Mouse (Mus musculus): Measurements from ENCODE around the gene Grk4. TPM values are rescaled to one million over a fixed set of nuclear protein-coding genes. Genes with fewer than 3 reads are reported as not detected.

Gene Grk4
- 1.1 and 1.7 TPM in 2 replicates for polyA plus RNA-seq (2016; fragmentation: Nextera tagmentation; extraction: Ambion mirVana)

GRCm38 (mm10) chr5:34659686-34660590, at the start of gene Grk4, which contains the start of gene Nop14:
Gene Grk4 (plus strand): TSS chr5:34660379.
Gene Nop14 (minus strand): TSS chr5:34660148.
- Histone ChIP-seq H3K27me3 (no peaks in the 10 kb centered on the region), H3K27ac (peak within 1 kb of the TSS; percentile 90), H3K9ac (peak within 1 kb of the TSS; percentile 60), H3K9me3 (no peaks in the 10 kb centered on the region), H3K4me1 (peaks cover 8% of the 10 kb centered on the region), H3K4me2 (peak within 1 kb of the TSS; percentile 70), H3K4me3 (replicated peaks) (peak within 1 kb of the TSS; percentile 63), H3K36me3 (replicated peaks) (peaks cover 21% of the 10 kb centered on the region)
- under 1% methylated on average over 60 of the region's 60 CpGs for WGBS
- ATAC-seq (ENCODE audit: low FRiP score), result peak; percentile 100

GRCm38 (mm10) chr5:34632996-34633395, 27.2 kb upstream of the Grk4 start:
- Histone ChIP-seq H3K4me1 (peaks cover 22% of the 10 kb centered on the region), H3K27me3 (no peaks in the 10 kb centered on the region), H3K9me3 (no peaks in the 10 kb centered on the region), H3K4me3 (replicated peaks) (no peak overlapping the region), H3K9ac (no peak overlapping the region), H3K4me2 (no peak overlapping the region), H3K27ac (no peak overlapping the region), H3K36me3 (replicated peaks) (peaks cover 81% of the 10 kb centered on the region)
- WGBS, result 94% methylated on average over 2 of the region's 2 CpGs
- ATAC-seq (ENCODE audit: low FRiP score), result no peak

DNA sequence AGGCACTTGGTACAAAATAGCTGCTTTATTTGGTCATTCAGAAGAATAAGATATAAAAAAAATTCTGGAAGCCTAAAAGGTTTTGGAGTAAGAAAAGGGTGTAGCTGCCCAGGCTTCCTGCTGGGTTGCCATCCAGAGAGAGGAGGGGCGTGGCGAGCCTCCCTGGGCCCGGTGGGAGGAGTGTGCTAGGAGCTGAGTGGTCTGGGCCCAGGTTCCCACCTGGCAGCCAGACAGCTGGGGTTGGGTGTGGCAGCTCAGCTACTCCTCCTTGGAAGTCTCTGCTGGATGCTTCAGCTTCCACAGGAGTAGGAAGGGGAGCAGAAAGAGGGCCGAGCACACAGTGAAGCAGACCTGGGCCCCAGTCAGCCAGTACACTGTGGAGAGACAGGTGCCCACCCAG, 26.5 kb upstream of the Grk4 start:
- Histone ChIP-seq H3K9ac (no peak overlapping the region), H3K4me2 (no peak overlapping the region), H3K4me1 (peaks cover 22% of the 10 kb centered on the region), H3K4me3 (replicated peaks) (no peak overlapping the region), H3K27ac (no peak overlapping the region), H3K9me3 (no peaks in the 10 kb centered on the region), H3K27me3 (no peaks in the 10 kb centered on the region), H3K36me3 (replicated peaks) (peaks cover 81% of the 10 kb centered on the region)
- ATAC-seq (ENCODE audit: low FRiP score), result no peak
- 84% methylated on average over 4 of the region's 4 CpGs for WGBS

GRCm38 (mm10) chr5:34634746-34635400, 25.3 kb upstream of the Grk4 start:
- H3K4me2 ChIP-seq, result 0 out of 2 replicates have a peak overlapping the region, but pooled peaks have one; percentile 88
- H3K9me3 ChIP-seq, result no peaks in the 10 kb centered on the region
- peaks cover 22% of the 10 kb centered on the region for H3K4me1 ChIP-seq
- H3K36me3 ChIP-seq (replicated peaks), result peaks cover 82% of the 10 kb centered on the region
- H3K9ac ChIP-seq, result no peak overlapping the region; the same call in 1 of the 2 replicates
- no peak for ATAC-seq (ENCODE audit: low FRiP score)
- no peak overlapping the region for H3K4me3 ChIP-seq (replicated peaks)
- H3K27ac ChIP-seq, result no peak overlapping the region
- 92% methylated on average over 13 of the region's 13 CpGs for WGBS
- no peaks in the 10 kb centered on the region for H3K27me3 ChIP-seq

DNA sequence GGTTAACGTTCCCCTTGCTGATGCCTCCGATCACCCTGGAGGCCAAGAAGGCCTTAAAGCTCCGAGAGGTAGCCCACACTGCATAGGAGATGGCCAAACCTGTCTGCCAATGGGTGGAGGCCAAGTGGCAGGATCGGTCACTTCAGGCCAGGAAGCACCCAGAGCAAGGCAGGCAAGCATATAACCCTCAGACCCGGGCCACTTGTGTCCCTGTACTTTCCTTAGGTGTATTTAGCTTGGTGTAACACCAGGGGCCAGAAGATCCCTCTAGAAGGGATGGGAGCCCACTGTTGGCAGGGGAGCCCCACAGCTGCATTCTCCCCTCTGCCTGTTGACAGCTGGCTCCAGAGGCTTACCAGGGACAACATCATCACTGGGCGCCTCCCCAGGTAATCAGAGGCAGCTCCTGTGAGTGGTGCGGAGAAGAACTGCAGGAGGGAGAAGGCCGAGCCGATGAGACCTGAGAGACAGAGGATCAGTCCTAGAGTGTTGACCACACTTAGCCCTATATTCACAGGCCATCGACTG, 24.4 kb upstream of the Grk4 start:
- Histone ChIP-seq H3K4me2 (peak overlapping the region; percentile 88), H3K4me1 (peaks cover 22% of the 10 kb centered on the region), H3K27ac (no peak overlapping the region), H3K9ac (peak overlapping the region; percentile 33; the same call in 1 of the 2 replicates), H3K4me3 (replicated peaks) (peak overlapping the region; percentile 55), H3K9me3 (no peaks in the 10 kb centered on the region), H3K36me3 (replicated peaks) (peaks cover 82% of the 10 kb centered on the region), H3K27me3 (no peaks in the 10 kb centered on the region)
- WGBS, result 65% methylated on average over 9 of the region's 10 CpGs
- no peak for ATAC-seq (ENCODE audit: low FRiP score)

DNA sequence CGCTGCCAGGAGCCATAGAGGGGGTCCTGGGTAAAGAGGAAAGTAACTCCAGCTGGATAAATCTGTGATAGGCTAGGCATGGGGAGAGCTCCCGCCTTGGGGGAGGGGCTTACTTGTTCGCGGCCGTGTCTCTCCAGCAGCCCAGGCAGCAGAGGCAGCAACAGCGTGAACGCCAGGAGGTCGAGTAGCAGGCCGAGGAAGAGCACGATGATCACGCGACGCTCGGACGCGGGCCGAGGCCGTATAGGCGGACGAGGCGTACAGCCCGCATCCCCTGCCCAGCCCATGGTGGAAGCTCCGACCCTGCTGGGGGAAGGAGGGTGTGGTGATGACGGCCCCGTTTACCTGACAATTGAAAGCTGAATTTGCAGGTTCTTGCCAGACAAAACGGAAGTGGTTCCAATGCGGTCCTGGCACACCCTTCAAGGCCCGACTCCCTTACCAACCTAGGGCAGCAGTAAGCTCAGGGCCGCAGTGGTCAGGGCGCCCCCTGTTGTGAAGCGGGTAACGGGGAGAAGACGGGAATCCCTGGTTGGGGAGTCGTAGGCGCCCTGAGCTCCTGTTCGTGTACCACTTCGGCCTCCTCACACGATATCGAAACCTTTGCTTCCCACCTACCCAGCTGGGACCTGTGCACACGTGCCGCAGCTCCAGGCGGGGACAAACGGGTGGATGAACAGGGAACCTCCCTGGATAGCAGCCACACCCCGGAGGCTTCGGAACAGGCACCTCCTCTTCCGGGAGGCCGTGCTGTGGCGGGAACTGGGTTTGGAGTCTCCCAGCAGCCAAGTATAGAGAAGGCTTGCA, 23.5 kb upstream of the Grk4 start, which contains the start of gene Mfsd10:
Gene Mfsd10, minus strand, starts transcription at position 732 of the 807 bp plus-strand sequence.
- Histone ChIP-seq H3K9ac (peak within 1 kb of the TSS; percentile 66), H3K27me3 (no peaks in the 10 kb centered on the region), H3K4me1 (peaks cover 22% of the 10 kb centered on the region), H3K4me2 (peak within 1 kb of the TSS; percentile 88), H3K9me3 (no peaks in the 10 kb centered on the region), H3K27ac (peak within 1 kb of the TSS; percentile 72), H3K36me3 (replicated peaks) (peaks cover 82% of the 10 kb centered on the region), H3K4me3 (replicated peaks) (peak within 1 kb of the TSS; percentile 55)
- under 1% methylated on average over 48 of the region's 48 CpGs for WGBS
- peak; percentile 92 for ATAC-seq (ENCODE audit: low FRiP score)

- Histone ChIP-seq H3K27ac (peak overlapping the region; percentile 72; the same call in 1 of the 2 replicates), H3K9ac (no peak overlapping the region), H3K4me3 (replicated peaks) (no peak overlapping the region), H3K36me3 (replicated peaks) (peaks cover 77% of the 10 kb centered on the region), H3K4me2 (peak overlapping the region; percentile 88), H3K27me3 (no peaks in the 10 kb centered on the region), H3K4me1 (peaks cover 22% of the 10 kb centered on the region), H3K9me3 (no peaks in the 10 kb centered on the region)
- 87% methylated on average over 7 of the region's 7 CpGs for WGBS
- ATAC-seq (ENCODE audit: low FRiP score), result no peak
Measured at GRCm38 (mm10) chr5:34637591-34638156, 22.5 kb upstream of the Grk4 start.

GRCm38 (mm10) chr5:34641991-34642390, 18.2 kb upstream of the Grk4 start:
- H3K9me3 ChIP-seq, result no peaks in the 10 kb centered on the region
- no peak overlapping the region for H3K9ac ChIP-seq
- no peak overlapping the region for H3K4me3 ChIP-seq (replicated peaks)
- H3K27ac ChIP-seq, result no peak overlapping the region
- WGBS, result 91% methylated on average over 2 of the region's 3 CpGs
- no peaks in the 10 kb centered on the region for H3K27me3 ChIP-seq
- H3K4me1 ChIP-seq, result peaks cover 6% of the 10 kb centered on the region
- ATAC-seq (ENCODE audit: low FRiP score), result no peak
- no peak overlapping the region for H3K4me2 ChIP-seq
- peaks cover 89% of the 10 kb centered on the region for H3K36me3 ChIP-seq (replicated peaks)

DNA sequence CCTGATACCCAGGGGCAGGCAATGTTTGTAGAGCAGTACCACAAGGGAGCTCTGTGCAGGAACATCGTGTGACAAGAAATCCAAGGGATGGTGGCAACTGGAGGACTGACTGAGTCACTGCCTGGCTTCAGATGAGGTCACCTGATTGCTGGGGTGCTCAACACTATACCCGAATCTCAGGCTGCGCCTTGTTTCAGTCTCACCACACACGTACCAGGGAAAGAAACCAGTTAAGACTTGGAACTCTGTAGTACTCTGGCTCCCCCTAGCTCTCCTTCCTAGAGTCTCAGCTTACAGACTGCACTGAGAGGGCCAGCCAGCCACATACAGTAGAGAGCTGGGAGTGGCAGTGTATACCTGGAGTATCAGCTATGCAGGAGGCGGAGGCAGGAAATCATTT, 17.2 kb upstream of the Grk4 start:
- Histone ChIP-seq H3K4me3 (replicated peaks) (no peak overlapping the region), H3K27me3 (no peaks in the 10 kb centered on the region), H3K4me2 (no peak overlapping the region), H3K9ac (no peak overlapping the region), H3K9me3 (no peaks in the 10 kb centered on the region), H3K27ac (no peak overlapping the region), H3K4me1 (no peaks in the 10 kb centered on the region), H3K36me3 (replicated peaks) (peaks cover 92% of the 10 kb centered on the region)
- ATAC-seq (ENCODE audit: low FRiP score), result no peak
- 74% methylated on average over 5 of the region's 5 CpGs for WGBS

GRCm38 (mm10) chr5:34647581-34647980, 12.6 kb upstream of the Grk4 start:
- no peak overlapping the region for H3K4me3 ChIP-seq (replicated peaks)
- H3K9me3 ChIP-seq, result no peaks in the 10 kb centered on the region
- no peaks in the 10 kb centered on the region for H3K4me1 ChIP-seq
- H3K4me2 ChIP-seq, result no peak overlapping the region
- no peak overlapping the region for H3K9ac ChIP-seq
- H3K36me3 ChIP-seq (replicated peaks), result peaks cover 98% of the 10 kb centered on the region
- no peak overlapping the region for H3K27ac ChIP-seq
- ATAC-seq (ENCODE audit: low FRiP score), result no peak
- H3K27me3 ChIP-seq, result no peaks in the 10 kb centered on the region
- 54% methylated on average over 4 of the region's 4 CpGs for WGBS

- Histone ChIP-seq H3K4me3 (replicated peaks) (no peak overlapping the region), H3K27me3 (no peaks in the 10 kb centered on the region), H3K36me3 (replicated peaks) (peaks cover 87% of the 10 kb centered on the region), H3K9ac (no peak overlapping the region), H3K9me3 (no peaks in the 10 kb centered on the region), H3K27ac (no peak overlapping the region), H3K4me2 (no peak overlapping the region), H3K4me1 (no peaks in the 10 kb centered on the region)
- WGBS, result 94% methylated on average over 5 of the region's 5 CpGs
- no peak for ATAC-seq (ENCODE audit: low FRiP score)
Measured at GRCm38 (mm10) chr5:34652961-34653360, 7.2 kb upstream of the Grk4 start.

Measured in forebrain, embryonic 12.5 days (tissue).